Mouse (Mus musculus): Measurements from ENCODE around the gene Nol11. TPM values are rescaled to one million over a fixed set of nuclear protein-coding genes. Genes with fewer than 3 reads are reported as not detected.
"Not testable (repeated sequence)": the region's sequence is repeated elsewhere in the genome, so short reads cannot be mapped to it uniquely, and the experiment has no call there.

Nol11 gene
- polyA plus RNA-seq, 1 experiment from 2014 or later: 66.2 TPM

- DNase-seq (peak; percentile 70), ATAC-seq (ENCODE audit: insufficient read depth) (peak; percentile 78)
- Histone ChIP-seq H3K4me2 (peak overlapping the region; percentile 88), H3K4me3 (ENCODE audit: low read depth, low read length) (peak overlapping the region; percentile 87), H3K9me3 (ENCODE audit: low read depth, low read length) (no peaks in the 10 kb centered on the region), H3K27me3 (ENCODE audit: insufficient read depth, low read length) (no peaks in the 10 kb centered on the region), H3K36me3 (ENCODE audit: insufficient read depth) (0 out of 2 replicates have a peak, but pooled peaks cover 2% of the 10 kb centered on the region), H3K27ac (ENCODE audit: low read depth) (peak overlapping the region; percentile 96), H3K9ac (peak overlapping the region; percentile 99), H3K4me1 (ENCODE audit: insufficient read depth) (0 out of 2 replicates have a peak, but pooled peaks cover 2% of the 10 kb centered on the region)
- no peak for TF ChIP-seq CTCF (IDR thresholded peaks at IDR 0.05; ENCODE audit: low read depth)
- WGBS: under 1% methylated on average over 49 of the region's 65 CpGs
Observed at GRCm38 (mm10) chr11:107130879-107131748, 58.1 kb downstream of the Nol11 start.

GRCm38 (mm10) chr11:107130221-107130788, 58.9 kb downstream of the Nol11 start:
- Histone ChIP-seq H3K9ac (peak overlapping the region; percentile 99), H3K27me3 (ENCODE audit: insufficient read depth, low read length) (no peaks in the 10 kb centered on the region), H3K27ac (ENCODE audit: low read depth) (peak overlapping the region; percentile 96; the same call in 1 of the 2 replicates), H3K4me1 (ENCODE audit: insufficient read depth) (0 out of 2 replicates have a peak, but pooled peaks cover 2% of the 10 kb centered on the region), H3K4me3 (ENCODE audit: low read depth, low read length) (peak overlapping the region; percentile 87), H3K4me2 (peak overlapping the region; percentile 88), H3K9me3 (ENCODE audit: low read depth, low read length) (no peaks in the 10 kb centered on the region), H3K36me3 (ENCODE audit: insufficient read depth) (0 out of 2 replicates have a peak, but pooled peaks cover 2% of the 10 kb centered on the region)
- peak; percentile 48 for DNase-seq
- WGBS: 2% methylated on average over 18 of the region's 18 CpGs
- ATAC-seq (ENCODE audit: insufficient read depth): no peak
- no peak for TF ChIP-seq CTCF (IDR thresholded peaks at IDR 0.05; ENCODE audit: low read depth)

GRCm38 (mm10) chr11:107129641-107130040, 59.5 kb downstream of the Nol11 start:
- no peak overlapping the region for H3K27ac ChIP-seq (ENCODE audit: low read depth)
- H3K4me3 ChIP-seq (ENCODE audit: low read depth, low read length): peak overlapping the region; percentile 87
- 14% methylated on average over 2 of the region's 2 CpGs for WGBS
- DNase-seq (no peak), ATAC-seq (ENCODE audit: insufficient read depth) (no peak)
- TF ChIP-seq CTCF (IDR thresholded peaks at IDR 0.05; ENCODE audit: low read depth): no peak
- peaks cover 8% of the 10 kb centered on the region for H3K4me1 ChIP-seq (ENCODE audit: insufficient read depth)
- H3K27me3 ChIP-seq (ENCODE audit: insufficient read depth, low read length): no peaks in the 10 kb centered on the region
- H3K9me3 ChIP-seq (ENCODE audit: low read depth, low read length): no peaks in the 10 kb centered on the region
- peak overlapping the region; percentile 88 for H3K4me2 ChIP-seq
- peak overlapping the region; percentile 99 for H3K9ac ChIP-seq
- H3K36me3 ChIP-seq (ENCODE audit: insufficient read depth): 0 out of 2 replicates have a peak, but pooled peaks cover 2% of the 10 kb centered on the region

- not testable (repeated sequence) for ATAC-seq (ENCODE audit: insufficient read depth); H3K9ac ChIP-seq; DNase-seq; H3K9me3 ChIP-seq (ENCODE audit: low read depth, low read length); H3K27ac ChIP-seq (ENCODE audit: low read depth); H3K4me2 ChIP-seq; H3K4me3 ChIP-seq (ENCODE audit: low read depth, low read length); H3K27me3 ChIP-seq (ENCODE audit: insufficient read depth, low read length)
- WGBS: 79% methylated on average over 1 of the region's 2 CpGs
- Histone ChIP-seq H3K4me1 (ENCODE audit: insufficient read depth) (peaks cover 17% of the 10 kb centered on the region), H3K36me3 (ENCODE audit: insufficient read depth) (0 out of 2 replicates have a peak, but pooled peaks cover 16% of the 10 kb centered on the region)
Observed at GRCm38 (mm10) chr11:107126716-107127115, 62.5 kb downstream of the Nol11 start.

GRCm38 (mm10) chr11:107125011-107125410, 64.2 kb downstream of the Nol11 start:
- Histone ChIP-seq H3K4me3 (ENCODE audit: low read depth, low read length) (no peak overlapping the region), H3K9me3 (ENCODE audit: low read depth, low read length) (no peaks in the 10 kb centered on the region), H3K9ac (no peak overlapping the region), H3K4me1 (ENCODE audit: insufficient read depth) (peaks cover 14% of the 10 kb centered on the region), H3K27ac (ENCODE audit: low read depth) (no peak overlapping the region), H3K36me3 (ENCODE audit: insufficient read depth) (0 out of 2 replicates have a peak, but pooled peaks cover 16% of the 10 kb centered on the region), H3K4me2 (peak overlapping the region; percentile 20; the same call in 1 of the 2 replicates), H3K27me3 (ENCODE audit: insufficient read depth, low read length) (no peaks in the 10 kb centered on the region)
- 70% methylated on average over 4 of the region's 4 CpGs for WGBS
- ATAC-seq (ENCODE audit: insufficient read depth) (no peak), DNase-seq (no peak)
- TF ChIP-seq CTCF (IDR thresholded peaks at IDR 0.05; ENCODE audit: low read depth): no peak

GRCm38 (mm10) chr11:107124327-107124731, 64.9 kb downstream of the Nol11 start:
- ATAC-seq (ENCODE audit: insufficient read depth) (peak; percentile 78), DNase-seq (peak; percentile 51)
- Histone ChIP-seq H3K4me1 (ENCODE audit: insufficient read depth) (peaks cover 14% of the 10 kb centered on the region), H3K27ac (ENCODE audit: low read depth) (peak overlapping the region; percentile 2; the same call in 1 of the 2 replicates), H3K9ac (no peak overlapping the region; the same call in 1 of the 2 replicates), H3K4me2 (peak overlapping the region; percentile 20; the same call in 1 of the 2 replicates), H3K4me3 (ENCODE audit: low read depth, low read length) (no peak overlapping the region), H3K36me3 (ENCODE audit: insufficient read depth) (0 out of 2 replicates have a peak, but pooled peaks cover 16% of the 10 kb centered on the region), H3K27me3 (ENCODE audit: insufficient read depth, low read length) (no peaks in the 10 kb centered on the region), H3K9me3 (ENCODE audit: low read depth, low read length) (no peaks in the 10 kb centered on the region)
- WGBS: 28% methylated on average over 7 of the region's 7 CpGs
- no peak for TF ChIP-seq CTCF (IDR thresholded peaks at IDR 0.05; ENCODE audit: low read depth)

GRCm38 (mm10) chr11:107117789-107118188, 71.4 kb downstream of the Nol11 start:
- Histone ChIP-seq H3K4me1 (ENCODE audit: insufficient read depth) (peaks cover 12% of the 10 kb centered on the region), H3K9me3 (ENCODE audit: low read depth, low read length) (no peaks in the 10 kb centered on the region), H3K4me3 (ENCODE audit: low read depth, low read length) (no peak overlapping the region), H3K9ac (no peak overlapping the region), H3K4me2 (no peak overlapping the region), H3K27ac (ENCODE audit: low read depth) (no peak overlapping the region), H3K27me3 (ENCODE audit: insufficient read depth, low read length) (no peaks in the 10 kb centered on the region), H3K36me3 (ENCODE audit: insufficient read depth) (0 out of 2 replicates have a peak, but pooled peaks cover 8% of the 10 kb centered on the region)
- TF ChIP-seq CTCF (IDR thresholded peaks at IDR 0.05; ENCODE audit: low read depth): no peak
- no peak for DNase-seq
- ATAC-seq (ENCODE audit: insufficient read depth): no peak
- 81% methylated on average over 12 of the region's 12 CpGs for WGBS

Other genes with a start within 250 kb of the Nol11 start
- 563 and 575 TPM in 2 replicates for gene Kpna2, start 189.8 kb downstream of the Nol11 start, polyA plus RNA-seq (2014; fragmentation: Nextera tagmentation; extraction: Ambion mirVana)
- 5.1 and 7.3 TPM in 2 replicates for gene 1810010H24Rik, start 163.7 kb downstream of the Nol11 start, polyA plus RNA-seq (2014; fragmentation: Nextera tagmentation; extraction: Ambion mirVana)
- 40.6 and 41.7 TPM in 2 replicates for gene Bptf, start 57.3 kb downstream of the Nol11 start, polyA plus RNA-seq (2014; fragmentation: Nextera tagmentation; extraction: Ambion mirVana)